In the genomic region with DNA sequence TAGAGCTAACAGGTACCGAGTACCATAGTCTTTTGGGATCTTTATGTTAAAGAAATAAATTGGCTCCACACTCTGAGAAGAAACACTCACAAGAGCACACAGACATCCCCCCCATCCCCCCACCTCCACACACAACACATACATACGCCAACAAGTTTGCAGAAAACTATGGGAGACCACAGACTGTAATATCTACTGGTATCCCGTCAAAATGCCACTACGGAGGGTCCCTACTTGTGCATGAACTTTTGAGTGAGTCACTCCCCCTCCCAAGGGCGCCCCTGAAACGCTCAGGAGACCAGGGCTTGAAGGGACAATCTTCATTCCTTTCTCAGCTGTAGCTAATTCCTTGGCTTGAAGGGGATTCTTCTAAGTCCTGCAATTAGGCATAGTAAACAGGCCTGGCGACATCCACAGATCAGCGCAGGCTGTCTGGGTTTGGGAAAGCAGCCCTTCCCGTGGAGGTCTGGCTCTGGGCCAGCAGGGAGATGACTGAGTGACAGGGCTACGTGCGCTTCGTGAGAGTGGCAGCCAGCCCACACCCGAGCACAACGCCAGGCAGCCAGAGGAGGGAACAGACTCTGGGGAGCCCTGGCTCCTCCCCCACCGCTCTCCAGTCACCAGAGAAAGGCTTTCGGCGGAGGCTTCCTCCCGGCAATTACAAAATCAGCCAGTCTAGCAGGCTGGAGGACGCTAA, we compare ENCODE assay signal across 8 mouse cellular contexts. TPM values are rescaled to one million over a fixed set of nuclear protein-coding genes. Genes with fewer than 3 reads are reported as not detected.
DNase-seq lines count a peak whose midpoint lies in the region; ATAC-seq lines count a peak whose summit lies in the region.

No protein-coding gene starts in this region.

- peak; percentile 10 to 14 for DNase-seq in spleen, adult 18-20 months
- no peak for DNase-seq in spleen, adult 12 weeks (ENCODE audit: low spot score)
- DNase-seq in embryonic facial prominence, embryonic 14.5 days (ENCODE audit: low spot score), result peak; percentile 98
- DNase-seq in heart, adult 9 months (ENCODE audit: low spot score in 2 of 2), result peak; percentile 86 to 93
- peak; percentile 87 to 88 for DNase-seq in kidney, adult 8-10 months
- DNase-seq in midbrain, embryonic 14.5 days, result peak; percentile 95
- DNase-seq in spleen, postnatal 36 days (ENCODE audit: low spot score in 2 of 2), result peak; percentile 17 to 31

- peak overlapping the region; percentile 29 for H3K4me3 ChIP-seq in embryonic facial prominence, embryonic 14.5 days (ENCODE audit: low read depth, low read length)
- peak overlapping the region; percentile 37 for H3K4me3 ChIP-seq in limb, embryonic 13.5 days
- peak overlapping the region; percentile 16 for H3K4me3 ChIP-seq in midbrain, embryonic 14.5 days (replicated peaks; ENCODE audit: low read depth, low read length)

- H3K9ac ChIP-seq in embryonic facial prominence, embryonic 14.5 days (ENCODE audit: low read depth, low read length), result peak overlapping the region; percentile 51; the same call in 1 of the 2 replicates
- H3K9ac ChIP-seq in limb, embryonic 13.5 days, result peak overlapping the region; percentile 48
- H3K9ac ChIP-seq in midbrain, embryonic 14.5 days (replicated peaks; ENCODE audit: low read length), result no peak overlapping the region; the same call in 1 of the 2 replicates

- peak; percentile 98 for ATAC-seq in embryonic facial prominence, embryonic 14.5 days (ENCODE audit: low read depth)
- ATAC-seq in limb, embryonic 13.5 days (ENCODE audit: low FRiP score, low read depth), result peak; percentile 93
- peak; percentile 95 for ATAC-seq in midbrain, embryonic 14.5 days (ENCODE audit: low FRiP score, low TSS enrichment)

- H3K4me2 ChIP-seq in embryonic facial prominence, embryonic 14.5 days (ENCODE audit: low read depth, low read length), result peak overlapping the region; percentile 53
- H3K4me2 ChIP-seq in limb, embryonic 13.5 days (replicated peaks), result peak overlapping the region; percentile 69
- peak overlapping the region; percentile 54 for H3K4me2 ChIP-seq in midbrain, embryonic 14.5 days (ENCODE audit: low read length)

- H3K27me3 ChIP-seq in embryonic facial prominence, embryonic 14.5 days (replicated peaks; ENCODE audit: control insufficient read depth, insufficient read depth, low read length), result no peaks in the 10 kb centered on the region
- H3K27me3 ChIP-seq in limb, embryonic 13.5 days, result peaks cover 7% of the 10 kb centered on the region
- H3K27me3 ChIP-seq in midbrain, embryonic 14.5 days (ENCODE audit: control insufficient read depth, insufficient read depth, low read length), result no peaks in the 10 kb centered on the region

- peak overlapping the region; percentile 87 for H3K27ac ChIP-seq in embryonic facial prominence, embryonic 14.5 days (replicated peaks; ENCODE audit: low read depth, low read length)
- peak overlapping the region; percentile 79 for H3K27ac ChIP-seq in limb, embryonic 13.5 days
- H3K27ac ChIP-seq in midbrain, embryonic 14.5 days (replicated peaks; ENCODE audit: low read depth, low read length), result peak overlapping the region; percentile 10

- peaks cover 63% of the 10 kb centered on the region for H3K4me1 ChIP-seq in embryonic facial prominence, embryonic 14.5 days (ENCODE audit: control insufficient read depth, insufficient read depth, low read length)
- peaks cover 46% of the 10 kb centered on the region for H3K4me1 ChIP-seq in limb, embryonic 13.5 days
- peaks cover 28% of the 10 kb centered on the region for H3K4me1 ChIP-seq in midbrain, embryonic 14.5 days (ENCODE audit: control insufficient read depth, insufficient read depth, low read length)

- H3K9me3 ChIP-seq in embryonic facial prominence, embryonic 14.5 days (ENCODE audit: control insufficient read depth, low read length), result peaks cover 6% of the 10 kb centered on the region; the same call in 1 of the 2 replicates
- no peaks in the 10 kb centered on the region for H3K9me3 ChIP-seq in limb, embryonic 13.5 days
- no peaks in the 10 kb centered on the region for H3K9me3 ChIP-seq in midbrain, embryonic 14.5 days (ENCODE audit: control insufficient read depth, low read length)

- H3K36me3 ChIP-seq in embryonic facial prominence, embryonic 14.5 days (ENCODE audit: control insufficient read depth, insufficient read depth, low read length), result no peaks in the 10 kb centered on the region
- no peaks in the 10 kb centered on the region for H3K36me3 ChIP-seq in limb, embryonic 13.5 days
- H3K36me3 ChIP-seq in midbrain, embryonic 14.5 days (ENCODE audit: control insufficient read depth, insufficient read depth, low read length), result no peaks in the 10 kb centered on the region

- WGBS in embryonic facial prominence, embryonic 14.5 days, result 3% methylated on average over 18 of the region's 19 CpGs
- WGBS in limb, embryonic 13.5 days, result 2% methylated on average over 19 of the region's 19 CpGs
- 4% methylated on average over 19 of the region's 19 CpGs for WGBS in midbrain, embryonic 14.5 days

RNA-seq across cellular contexts. Expression of a gene that starts 11.9 kb away (rescaled TPM):
- polyA plus RNA-seq in embryonic facial prominence, embryonic 14.5 days (2014; fragmentation: Nextera tagmentation; extraction: Ambion mirVana), result 12.0 and 16.5 TPM in 2 replicates
- polyA plus RNA-seq in limb, embryonic 13.5 days (2015; fragmentation: Nextera tagmentation; extraction: Ambion mirVana), result 3.9 and 5.4 TPM in 2 replicates
- 5.6 and 5.9 TPM in 2 replicates for polyA plus RNA-seq in midbrain, embryonic 14.5 days (2014; fragmentation: Nextera tagmentation; extraction: Ambion mirVana)

Comparison
In these comparisons a context has a peak if more than half of its experiments do, and no peak if none do; other contexts are left out.
1. H3K27ac ChIP-seq: peak in every context shown above with its lines; median percentile 87 in embryonic facial prominence, embryonic 14.5 days; 79 in limb, embryonic 13.5 days; 10 in midbrain, embryonic 14.5 days.